Mouse (Mus musculus) heart, embryonic 16.5 days (tissue): ENCODE results near the gene Pttg1. TPM values are rescaled to one million over a fixed set of nuclear protein-coding genes. Genes with fewer than 3 reads are reported as not detected.
A peak's percentile ranks its signal among the peaks of the same experiment; 100 is the strongest.

ENCODE experiments used
- ATAC-seq: fragments of 200-750 bp; cut with Nextera tagmentation; replicated peaks from 2 replicates; pipeline ENCODE4 v1.8.0; 2017; ENCODE audit warnings: moderate number of reproducible peaks; ENCODE audit not compliant: insufficient read depth, low FRiP score; ENCODE audit errors: extremely low read depth
- H3K27ac ChIP-seq: fragments of 300-500 bp; sonication (generic); 2 replicates; pipeline ENCODE4 v1.5.1; 2014; ENCODE audit warnings: mild to moderate bottlenecking, low read length, control low read depth, moderate library complexity
- H3K27me3 ChIP-seq: fragments of 300-500 bp; sonication (generic); 2 replicates; pipeline ENCODE4 v1.6.1; 2014; ENCODE audit warnings: low read length, mixed read lengths; ENCODE audit not compliant: control insufficient read depth, insufficient read depth
- H3K36me3 ChIP-seq: fragments of 300-500 bp; sonication (generic); 2 replicates; pipeline ENCODE4 v1.6.1; 2014; ENCODE audit not compliant: control insufficient read depth, insufficient read depth
- H3K4me1 ChIP-seq: fragments of 300-500 bp; sonication (generic); 2 replicates; pipeline ENCODE4 v1.6.1; 2014; ENCODE audit warnings: low read length, mixed read lengths; ENCODE audit not compliant: control insufficient read depth, insufficient read depth
- H3K4me2 ChIP-seq: fragments of 300-500 bp; sonication (generic); 2 replicates; pipeline ENCODE4 v1.6.1; 2014; ENCODE audit warnings: low read depth, mild to moderate bottlenecking, control low read depth, low read length
- H3K4me3 ChIP-seq: fragments of 300-500 bp; sonication (generic); 2 replicates; pipeline ENCODE4 v1.5.1; 2014; ENCODE audit warnings: mild to moderate bottlenecking, control low read depth, low read length
- H3K9ac ChIP-seq: fragments of 300-500 bp; sonication (generic); 2 replicates; pipeline ENCODE4 v1.6.1; 2014; ENCODE audit warnings: low read length, control low read depth
- H3K9me3 ChIP-seq: fragments of 300-500 bp; sonication (generic); replicated peaks from 2 replicates; pipeline ENCODE4 v1.6.1; 2016; ENCODE audit warnings: low read length; ENCODE audit not compliant: control insufficient read depth
- WGBS: fragments of 180-500 bp; shearing (Covaris S2); extraction: QIAGEN DNeasy Blood & Tissue Kit; methylation state at CpG from one replicate; pipeline ENCODE4 v1.1.7; 2014; 5-methylcytosine and 5-hydroxymethylcytosine counted together
- polyA plus RNA-seq: library from polyadenylated mRNA; unstranded; fragments of >200 nt; fragmentation: Nextera tagmentation; extraction: Ambion mirVana; gene quantifications from 2 replicates; pipeline ENCODE4 v1.2.1, GENCODE M21; 2015

Gene Pttg1
- polyA plus RNA-seq, 1 experiment from 2014 or later = 121 TPM

- no peaks in the 10 kb centered on the region for H3K4me1 ChIP-seq
- H3K9ac ChIP-seq = no peak overlapping the region
- ATAC-seq = no peak
- H3K27me3 ChIP-seq = no peaks in the 10 kb centered on the region
- H3K27ac ChIP-seq = no peak overlapping the region
- no peak overlapping the region for H3K4me2 ChIP-seq
- no peaks in the 10 kb centered on the region for H3K9me3 ChIP-seq
- 65% methylated on average over 4 of the region's 4 CpGs for WGBS
- H3K36me3 ChIP-seq = peaks cover 9% of the 10 kb centered on the region
- H3K4me3 ChIP-seq = no peak overlapping the region
Measured at GRCm38 (mm10) chr11:43451322-43451721, 25.3 kb upstream of the Pttg1 start.

DNA sequence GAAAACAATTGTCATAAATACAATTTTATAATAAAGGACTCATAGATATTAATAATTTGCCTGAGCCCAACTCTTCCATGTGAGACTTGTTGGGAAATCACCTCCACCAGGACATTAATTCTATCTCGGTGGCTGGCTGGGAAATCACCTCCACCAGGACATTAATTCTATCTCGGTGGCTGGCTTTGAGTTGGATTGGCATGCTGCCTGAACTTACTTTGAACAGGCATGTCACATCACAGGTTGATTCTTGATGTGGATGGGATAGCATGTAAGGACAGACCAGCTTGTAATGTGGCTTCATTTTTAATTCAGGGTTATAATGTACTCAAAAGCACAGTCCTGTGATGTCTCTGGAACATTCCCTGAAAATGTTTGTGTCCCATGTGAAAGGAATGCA lies 23.9 kb upstream of the Pttg1 start:
- ATAC-seq = no peak
- H3K27ac ChIP-seq = no peak overlapping the region
- no peak overlapping the region for H3K4me3 ChIP-seq
- no peaks in the 10 kb centered on the region for H3K27me3 ChIP-seq
- H3K4me1 ChIP-seq = no peaks in the 10 kb centered on the region
- peaks cover 23% of the 10 kb centered on the region for H3K36me3 ChIP-seq
- WGBS = 58% methylated on average over 2 of the region's 2 CpGs
- H3K9me3 ChIP-seq = no peaks in the 10 kb centered on the region
- no peak overlapping the region for H3K4me2 ChIP-seq
- H3K9ac ChIP-seq = no peak overlapping the region

GRCm38 (mm10) chr11:43443183-43443582 lies 17.1 kb upstream of the Pttg1 start:
- H3K4me3 ChIP-seq = no peak overlapping the region
- H3K27ac ChIP-seq = no peak overlapping the region
- 93% methylated on average over 13 of the region's 13 CpGs for WGBS
- peaks cover 84% of the 10 kb centered on the region for H3K36me3 ChIP-seq
- no peaks in the 10 kb centered on the region for H3K4me1 ChIP-seq
- no peak for ATAC-seq
- no peak overlapping the region for H3K9ac ChIP-seq
- no peaks in the 10 kb centered on the region for H3K27me3 ChIP-seq
- H3K4me2 ChIP-seq = no peak overlapping the region
- H3K9me3 ChIP-seq = no peaks in the 10 kb centered on the region

DNA sequence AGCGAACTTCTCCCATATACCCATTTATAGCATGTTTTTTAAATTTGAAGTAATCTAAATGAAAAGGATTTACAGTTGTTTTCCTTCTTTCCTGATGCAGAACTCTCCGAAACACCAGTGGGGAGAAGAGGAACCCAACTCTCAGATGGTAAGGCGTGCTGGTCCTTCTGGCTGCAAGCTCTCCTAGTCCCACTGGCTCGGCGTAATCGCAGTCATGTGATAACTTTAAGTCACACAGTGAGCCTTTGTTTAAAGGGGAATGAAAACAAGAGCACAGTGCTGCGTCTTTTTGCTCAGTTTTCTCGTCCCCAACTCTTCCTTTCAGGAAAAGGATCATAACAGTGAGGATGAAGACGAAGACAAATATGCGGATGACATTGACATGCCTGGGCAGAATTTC lies 15.1 kb upstream of the Pttg1 start:
- H3K9me3 ChIP-seq = no peaks in the 10 kb centered on the region

GRCm38 (mm10) chr11:43434024-43434407 lies 8.0 kb upstream of the Pttg1 start:
- peak overlapping the region; percentile 85 for H3K4me2 ChIP-seq
- peaks cover 15% of the 10 kb centered on the region for H3K36me3 ChIP-seq
- H3K27ac ChIP-seq = peak overlapping the region; percentile 36
- peaks cover 8% of the 10 kb centered on the region for H3K4me1 ChIP-seq
- H3K9ac ChIP-seq = peak overlapping the region; percentile 84
- peak; percentile 40; the same call in 1 of the 2 replicates for ATAC-seq
- H3K9me3 ChIP-seq = no peaks in the 10 kb centered on the region
- H3K27me3 ChIP-seq = no peaks in the 10 kb centered on the region
- WGBS = 2% methylated on average over 9 of the region's 9 CpGs
- H3K4me3 ChIP-seq = peak overlapping the region; percentile 93

More for the DNA sequence above, 15.1 kb upstream of the Pttg1 start:
- no peak overlapping the region for H3K4me2 ChIP-seq
- no peak for ATAC-seq
- peaks cover 81% of the 10 kb centered on the region for H3K36me3 ChIP-seq
- no peak overlapping the region for H3K9ac ChIP-seq
- no peaks in the 10 kb centered on the region for H3K4me1 ChIP-seq
- H3K27ac ChIP-seq = no peak overlapping the region
- H3K4me3 ChIP-seq = no peak overlapping the region
- WGBS = 95% methylated on average over 10 of the region's 10 CpGs
- no peaks in the 10 kb centered on the region for H3K27me3 ChIP-seq

GRCm38 (mm10) chr11:43433254-43434023 lies 7.4 kb upstream of the Pttg1 start, which contains the start of gene Slu7:
Gene Slu7 (plus strand): TSS chr11:43433744.
- peak within 1 kb of the TSS; percentile 84 for H3K9ac ChIP-seq
- WGBS = 8% methylated on average over 38 of the region's 38 CpGs
- H3K4me1 ChIP-seq = peaks cover 8% of the 10 kb centered on the region
- peaks cover 9% of the 10 kb centered on the region for H3K36me3 ChIP-seq
- H3K9me3 ChIP-seq = no peaks in the 10 kb centered on the region
- H3K4me3 ChIP-seq = peak within 1 kb of the TSS; percentile 93
- H3K27me3 ChIP-seq = no peaks in the 10 kb centered on the region
- H3K27ac ChIP-seq = peak within 1 kb of the TSS; percentile 36
- peak; percentile 76 for ATAC-seq
- H3K4me2 ChIP-seq = peak within 1 kb of the TSS; percentile 85

- H3K27me3 ChIP-seq = no peaks in the 10 kb centered on the region
- WGBS = 16% methylated on average over 7 of the region's 7 CpGs
- H3K36me3 ChIP-seq = peaks cover 14% of the 10 kb centered on the region
- peak; percentile 67; the same call in 1 of the 2 replicates for ATAC-seq
- H3K4me2 ChIP-seq = peak overlapping the region; percentile 74
- H3K9ac ChIP-seq = peak overlapping the region; percentile 88
- no peaks in the 10 kb centered on the region; the same call in 1 of the 2 replicates for H3K9me3 ChIP-seq
- peak overlapping the region; percentile 84 for H3K4me3 ChIP-seq
- H3K4me1 ChIP-seq = peaks cover 10% of the 10 kb centered on the region
- peak overlapping the region; percentile 90 for H3K27ac ChIP-seq
Measured at GRCm38 (mm10) chr11:43426414-43426884, 398 bp upstream of the Pttg1 start.

- Histone ChIP-seq H3K27me3 (no peaks in the 10 kb centered on the region), H3K4me1 (peaks cover 10% of the 10 kb centered on the region), H3K4me2 (peak overlapping the region; percentile 74), H3K4me3 (peak overlapping the region; percentile 84), H3K27ac (no peak overlapping the region), H3K9me3 (no peaks in the 10 kb centered on the region; the same call in 1 of the 2 replicates), H3K9ac (peak overlapping the region; percentile 88), H3K36me3 (peaks cover 19% of the 10 kb centered on the region)
- ATAC-seq = no peak
- WGBS = 66% methylated on average over 9 of the region's 9 CpGs
Measured at GRCm38 (mm10) chr11:43425166-43425709, 813 bp downstream of the Pttg1 start.

DNA sequence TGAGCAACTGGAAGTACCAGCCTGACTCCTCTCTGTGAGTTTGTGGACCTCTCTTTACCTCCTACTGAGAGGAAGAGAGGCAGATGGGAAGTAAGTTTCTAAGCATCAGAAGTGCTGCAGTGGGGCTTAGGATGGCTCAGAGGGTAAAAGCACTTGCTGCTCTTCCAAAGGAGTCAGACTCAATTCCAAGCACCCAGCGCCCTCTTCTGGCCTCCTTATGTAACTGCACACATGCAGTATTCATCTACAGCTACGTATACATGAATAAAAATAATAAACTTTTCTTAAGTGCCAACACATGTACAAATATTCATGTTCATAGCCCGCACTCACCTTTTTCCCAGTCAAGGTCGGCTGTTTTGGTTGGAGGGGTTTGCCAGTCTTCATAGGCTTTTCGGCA lies 1.7 kb downstream of the Pttg1 start:
- Histone ChIP-seq H3K27me3 (no peaks in the 10 kb centered on the region), H3K4me3 (no peak overlapping the region), H3K4me2 (no peak overlapping the region), H3K36me3 (peaks cover 19% of the 10 kb centered on the region), H3K9me3 (no peaks in the 10 kb centered on the region; the same call in 1 of the 2 replicates), H3K4me1 (peaks cover 10% of the 10 kb centered on the region), H3K9ac (no peak overlapping the region), H3K27ac (no peak overlapping the region)
- WGBS = 78% methylated on average over 5 of the region's 5 CpGs
- no peak for ATAC-seq
